Mouse (Mus musculus): ENCODE measurements around the gene Mtfp1.

- TF ChIP-seq TAL1 (IDR thresholded peaks at IDR 0.05; ENCODE audit: low read length) (no peak), GATA1 (IDR thresholded peaks at IDR 0.05; ENCODE audit: low read length) (no peak)
These were observed 9.0 kb downstream of the Mtfp1 start for GRCm38 (mm10) chr11:4086246-4086645.

Data from erythroblast, embryonic 14.5 days (primary cell).